Mouse (Mus musculus) embryonic fibroblast, embryonic 13.5 days (primary cell): Measurements from ENCODE around the gene Olfr365. TPM values are rescaled to one million over a fixed set of nuclear protein-coding genes. Genes with fewer than 3 reads are reported as not detected.

ENCODE experiments used
- H3K27ac ChIP-seq: 2 replicates; pipeline ENCODE4 v1.5.1; 2012; ENCODE audit warnings: low read length, control low read depth, inconsistent platforms; ENCODE audit not compliant: insufficient read depth
- H3K4me1 ChIP-seq: 2 replicates; pipeline ENCODE4 v1.6.1; 2011; ENCODE audit warnings: low read length; ENCODE audit not compliant: control insufficient read depth, insufficient read depth
- H3K4me3 ChIP-seq: 2 replicates; pipeline ENCODE4 v1.5.1; 2011; ENCODE audit warnings: mild to moderate bottlenecking, control low read depth, low read length; ENCODE audit not compliant: insufficient read depth
- CTCF ChIP-seq: IDR thresholded peaks from 2 replicates; pipeline ENCODE4 v1.5.1; 2011; ENCODE audit warnings: mild to moderate bottlenecking, control low read depth, low read length, moderate library complexity, borderline replicate concordance; ENCODE audit not compliant: insufficient read depth
- POLR2A ChIP-seq: IDR thresholded peaks from 2 replicates; pipeline ENCODE4 v1.6.1; 2011; ENCODE audit warnings: low read depth, mild to moderate bottlenecking, control low read depth, low read length, moderate library complexity
- polyA plus RNA-seq: library from polyadenylated mRNA; stranded (reverse); fragments of >200 nt; gene quantifications from 2 replicates; pipeline ENCODE4 v1.2.4, GENCODE M21; 2011; ENCODE audit warnings: low read depth; ENCODE audit not compliant: missing spikeins, insufficient read length

Gene Olfr365
- not detected in 2 replicates for polyA plus RNA-seq

- Histone ChIP-seq H3K27ac (no peak within 1 kb of the TSS), H3K4me3 (no peak within 1 kb of the TSS), H3K4me1 (no peaks in the 10 kb centered on the region)
- TF ChIP-seq CTCF (no peak), POLR2A (no peak)
These were observed at the start of gene Olfr365 for GRCm38 (mm10) chr2:37187898-37188297. TSS of gene Olfr365 (plus strand) at chr2:37188198.

GRCm38 (mm10) chr2:37139022-37139421, 49.0 kb upstream of the Olfr365 start, which contains the start of gene Olfr364-ps1:
TSS of gene Olfr364-ps1 (plus strand) at chr2:37139322.
- no peaks in the 10 kb centered on the region for H3K4me1 ChIP-seq
- no peak within 1 kb of the TSS for H3K4me3 ChIP-seq
- TF ChIP-seq CTCF (no peak), POLR2A (no peak)
- H3K27ac ChIP-seq, result no peak within 1 kb of the TSS

GRCm38 (mm10) chr2:37211274-37211673, 23.3 kb downstream of the Olfr365 start, which contains the start of gene Olfr366:
TSS of gene Olfr366 (plus strand) at chr2:37211574.
- no peaks in the 10 kb centered on the region for H3K4me1 ChIP-seq
- TF ChIP-seq POLR2A (no peak), CTCF (no peak)
- H3K27ac ChIP-seq, result no peak within 1 kb of the TSS
- H3K4me3 ChIP-seq, result no peak within 1 kb of the TSS

Other genes starting within 250 kb of the Olfr365 start
- gene Olfr357, start 194.4 kb upstream of the Olfr365 start, polyA plus RNA-seq, result not detected in 2 replicates
- not detected in 2 replicates for gene Olfr358, start 178.9 kb upstream of the Olfr365 start, polyA plus RNA-seq
- not detected in 2 replicates for gene Olfr360, start 122.5 kb upstream of the Olfr365 start, polyA plus RNA-seq
- not detected in 2 replicates for gene Olfr361, start 98.9 kb upstream of the Olfr365 start, polyA plus RNA-seq
- not detected in 2 replicates for gene Olfr362, start 70.3 kb upstream of the Olfr365 start, polyA plus RNA-seq
- gene Olfr364-ps1, start 48.9 kb upstream of the Olfr365 start, polyA plus RNA-seq, result not detected in 2 replicates
- gene Olfr366, start 23.4 kb downstream of the Olfr365 start, polyA plus RNA-seq, result 0.12 TPM in 1 of 2 replicates, not detected in the other
- gene Olfr368, start 138.3 kb downstream of the Olfr365 start, polyA plus RNA-seq, result not detected in 2 replicates
- 47.4 and 55.3 TPM in 2 replicates for gene Pdcl, start 171.1 kb downstream of the Olfr365 start, polyA plus RNA-seq
- 51.9 and 58.1 TPM in 2 replicates for gene Rc3h2, start 234.7 kb downstream of the Olfr365 start, polyA plus RNA-seq